Mouse (Mus musculus) megakaryocyte, embryonic 14.5 days (primary cell): ENCODE measurements around the gene Brsk1. TPM values are rescaled to one million over a fixed set of nuclear protein-coding genes. Genes with fewer than 3 reads are reported as not detected.

Experiments
- H3K27me3 ChIP-seq: replicated peaks from 2 replicates; pipeline ENCODE3; 2012; ENCODE audit warnings: inconsistent platforms
- H3K36me3 ChIP-seq: replicated peaks from 2 replicates; pipeline ENCODE3; 2012; ENCODE audit warnings: low read length, inconsistent platforms, mixed read lengths
- H3K4me1 ChIP-seq: 2 replicates; pipeline ENCODE4 v1.6.1; 2012; ENCODE audit warnings: inconsistent platforms
- H3K4me3 ChIP-seq: replicated peaks from 2 replicates; pipeline ENCODE3; 2012; ENCODE audit warnings: moderate library complexity, mild to moderate bottlenecking, inconsistent platforms
- H3K9me3 ChIP-seq: 2 replicates; pipeline ENCODE4 v1.6.1; 2012; ENCODE audit warnings: inconsistent platforms
- FLI1 ChIP-seq: IDR thresholded peaks from 2 replicates; pipeline ENCODE4 v1.6.1; 2012; ENCODE audit warnings: low read length, inconsistent platforms, mixed read lengths
- GATA1 ChIP-seq: IDR thresholded peaks from 3 replicates; pipeline ENCODE4 v1.6.1; 2012; ENCODE audit warnings: mixed read lengths, low read length, inconsistent platforms, borderline replicate concordance
- polyA plus RNA-seq: library from polyadenylated mRNA; stranded (reverse); fragments of >175 nt; gene quantifications from 2 replicates; pipeline ENCODE4 v1.2.3, GENCODE M21; 2012; ENCODE audit warnings: low replicate concordance; ENCODE audit not compliant: insufficient read depth

Gene Brsk1
- polyA plus RNA-seq, 1 experiment: 0.08 TPM

GRCm38 (mm10) chr7:4724359-4724758 lies 34.0 kb downstream of the Brsk1 start:
- Histone ChIP-seq H3K36me3 (no peaks in the 10 kb centered on the region), H3K4me1 (peaks cover 27% of the 10 kb centered on the region), H3K27me3 (no peaks in the 10 kb centered on the region), H3K4me3 (peak overlapping the region; percentile 86), H3K9me3 (no peaks in the 10 kb centered on the region)
- no peak for TF ChIP-seq GATA1

DNA sequence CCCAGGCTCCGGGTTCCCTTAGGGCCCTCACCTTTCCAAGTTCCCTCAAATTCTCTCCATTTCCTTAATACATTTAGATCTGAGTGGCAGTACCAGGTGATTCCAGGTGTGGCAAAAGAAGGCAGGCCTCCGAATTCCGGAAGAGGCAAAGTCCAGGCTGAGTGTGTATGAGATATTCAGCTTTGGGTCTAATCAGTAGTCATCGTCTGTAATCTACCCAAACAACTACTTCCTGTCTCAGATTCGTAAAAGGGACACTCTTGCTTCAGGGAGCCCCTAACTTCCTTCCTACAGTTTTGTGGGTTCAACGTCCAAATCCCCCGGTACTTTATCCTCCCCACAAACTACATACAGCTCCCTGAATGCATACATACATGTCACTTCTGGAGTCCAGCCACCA lies 34.8 kb downstream of the Brsk1 start, which contains the start of gene Tmem150b:
TSS of gene Tmem150b (minus strand) at position 81 of the 400 bp plus-strand sequence.
- Histone ChIP-seq H3K36me3 (no peaks in the 10 kb centered on the region), H3K4me3 (peak within 1 kb of the TSS; percentile 86), H3K4me1 (peaks cover 24% of the 10 kb centered on the region), H3K9me3 (no peaks in the 10 kb centered on the region), H3K27me3 (no peaks in the 10 kb centered on the region)
- no peak for TF ChIP-seq FLI1
- no peak for TF ChIP-seq GATA1

GRCm38 (mm10) chr7:4731090-4731489 lies 40.7 kb downstream of the Brsk1 start:
- TF ChIP-seq GATA1 (no peak), FLI1 (no peak)
- Histone ChIP-seq H3K4me3 (no peak overlapping the region), H3K4me1 (peaks cover 12% of the 10 kb centered on the region), H3K27me3 (no peaks in the 10 kb centered on the region), H3K36me3 (no peaks in the 10 kb centered on the region), H3K9me3 (no peaks in the 10 kb centered on the region)

DNA sequence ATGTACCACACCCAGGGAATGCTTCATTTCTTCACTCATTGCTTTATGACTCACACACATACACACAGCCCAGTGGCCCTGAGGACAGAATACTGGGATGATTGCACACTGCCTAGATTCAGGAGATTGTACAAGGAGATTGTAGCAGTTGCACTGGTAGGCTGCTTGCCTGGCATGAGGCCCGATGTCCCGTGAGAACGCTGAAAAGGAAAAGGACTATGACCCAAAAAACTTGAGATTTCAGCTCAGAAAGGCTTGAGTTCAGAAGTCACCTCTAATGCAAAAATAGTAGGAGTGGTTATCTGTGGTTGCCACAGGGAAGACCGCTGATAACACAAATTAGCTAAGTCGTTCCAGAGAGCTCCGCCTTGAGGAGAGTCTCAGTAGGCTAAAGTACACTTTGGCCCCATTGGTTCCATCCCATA lies 42.6 kb downstream of the Brsk1 start:
- H3K9me3 ChIP-seq: no peaks in the 10 kb centered on the region
- no peak overlapping the region for H3K4me3 ChIP-seq
- TF ChIP-seq FLI1: no peak
- no peak for TF ChIP-seq GATA1

DNA sequence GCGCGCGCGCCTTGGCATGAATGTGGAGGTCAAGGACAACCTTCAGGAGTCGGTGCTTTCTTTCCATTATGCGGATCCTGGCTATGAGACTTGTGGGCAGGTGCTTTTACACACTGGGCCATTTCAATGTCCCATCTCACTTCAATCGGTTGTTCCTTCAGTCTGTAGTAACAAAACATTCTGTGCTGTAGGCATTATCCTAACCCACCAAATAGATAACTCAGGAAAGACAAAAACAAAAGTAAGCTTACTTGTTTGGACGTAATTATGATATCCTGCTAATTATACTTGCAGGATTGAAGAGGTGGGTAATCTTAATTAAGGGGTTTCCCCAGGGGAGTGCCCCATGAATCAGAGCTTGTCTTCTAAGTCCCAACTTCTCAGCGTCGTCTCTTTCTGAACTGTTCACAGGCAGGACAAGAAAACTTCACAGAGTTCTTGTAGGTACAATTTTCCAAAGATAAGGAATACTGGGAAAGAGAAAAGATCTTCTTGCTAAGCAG lies 48.7 kb downstream of the Brsk1 start:
- peak overlapping the region; percentile 94 for H3K4me3 ChIP-seq
- TF ChIP-seq FLI1 (no peak), GATA1 (no peak)
- no peaks in the 10 kb centered on the region for H3K9me3 ChIP-seq
- H3K36me3 ChIP-seq: peaks cover 30% of the 10 kb centered on the region
- no peaks in the 10 kb centered on the region for H3K27me3 ChIP-seq
- H3K4me1 ChIP-seq: peaks cover 42% of the 10 kb centered on the region

More for the DNA sequence above, 42.6 kb downstream of the Brsk1 start:
- Histone ChIP-seq H3K27me3 (no peaks in the 10 kb centered on the region), H3K36me3 (no peaks in the 10 kb centered on the region), H3K4me1 (peaks cover 12% of the 10 kb centered on the region)

GRCm38 (mm10) chr7:4739544-4740275 lies 49.3 kb downstream of the Brsk1 start, which contains the start of gene Kmt5c:
Gene Kmt5c, plus strand, starts transcription at chr7:4740115.
- peaks cover 48% of the 10 kb centered on the region for H3K4me1 ChIP-seq
- no peak for TF ChIP-seq GATA1
- TF ChIP-seq FLI1: no peak

DNA sequence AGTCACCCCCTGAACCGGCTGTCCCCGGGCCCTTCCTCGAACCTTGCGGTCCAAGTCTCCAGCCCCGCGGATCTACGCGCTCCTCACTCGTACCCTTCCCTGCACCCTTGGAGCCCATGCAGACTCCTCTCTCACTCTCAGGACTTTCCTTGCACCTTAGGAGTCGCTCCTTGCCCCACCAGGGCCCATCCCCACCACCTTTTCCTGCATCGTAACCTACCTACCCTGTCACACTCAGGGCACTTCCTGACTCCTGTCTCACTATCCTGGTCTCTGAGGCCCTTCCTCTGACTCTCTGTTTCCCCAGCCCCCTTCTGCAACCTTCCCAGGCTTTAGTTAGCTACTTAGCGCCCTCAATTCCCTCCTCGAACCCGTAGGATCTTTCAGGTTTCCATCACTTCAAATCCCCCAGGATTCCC lies 49.9 kb downstream of the Brsk1 start:
- peaks cover 53% of the 10 kb centered on the region for H3K4me1 ChIP-seq
- peak overlapping the region; percentile 94 for H3K4me3 ChIP-seq
- no peaks in the 10 kb centered on the region for H3K9me3 ChIP-seq
- peaks cover 42% of the 10 kb centered on the region for H3K36me3 ChIP-seq
- no peaks in the 10 kb centered on the region for H3K27me3 ChIP-seq
- TF ChIP-seq GATA1 (no peak), FLI1 (no peak)

More at GRCm38 (mm10) chr7:4739544-4740275, 49.3 kb downstream of the Brsk1 start, which contains the start of gene Kmt5c:
- peaks cover 36% of the 10 kb centered on the region for H3K36me3 ChIP-seq
- no peaks in the 10 kb centered on the region for H3K9me3 ChIP-seq
- H3K27me3 ChIP-seq: no peaks in the 10 kb centered on the region
- H3K4me3 ChIP-seq: peak within 1 kb of the TSS; percentile 94

- Histone ChIP-seq H3K27me3 (no peaks in the 10 kb centered on the region), H3K4me1 (peaks cover 61% of the 10 kb centered on the region), H3K36me3 (peaks cover 50% of the 10 kb centered on the region), H3K4me3 (peak overlapping the region; percentile 94), H3K9me3 (no peaks in the 10 kb centered on the region)
- TF ChIP-seq GATA1 (no peak), FLI1 (no peak)
Observed at GRCm38 (mm10) chr7:4741151-4741550, 50.7 kb downstream of the Brsk1 start.

GRCm38 (mm10) chr7:4741672-4742481 lies 51.5 kb downstream of the Brsk1 start:
- no peak for TF ChIP-seq GATA1
- TF ChIP-seq FLI1: no peak
- Histone ChIP-seq H3K4me3 (peak overlapping the region; percentile 94), H3K27me3 (no peaks in the 10 kb centered on the region), H3K4me1 (peaks cover 68% of the 10 kb centered on the region), H3K9me3 (no peaks in the 10 kb centered on the region), H3K36me3 (peaks cover 58% of the 10 kb centered on the region)
